Mouse (Mus musculus) left cerebral cortex, adult 11 months (tissue): ENCODE results near the gene Tm9sf4.

Source experiments
- DNase-seq: peaks from one replicate; pipeline ENCODE4 v3.0.0; 2022; ENCODE audit warnings: low spot score

The Tm9sf4 gene

DNA sequence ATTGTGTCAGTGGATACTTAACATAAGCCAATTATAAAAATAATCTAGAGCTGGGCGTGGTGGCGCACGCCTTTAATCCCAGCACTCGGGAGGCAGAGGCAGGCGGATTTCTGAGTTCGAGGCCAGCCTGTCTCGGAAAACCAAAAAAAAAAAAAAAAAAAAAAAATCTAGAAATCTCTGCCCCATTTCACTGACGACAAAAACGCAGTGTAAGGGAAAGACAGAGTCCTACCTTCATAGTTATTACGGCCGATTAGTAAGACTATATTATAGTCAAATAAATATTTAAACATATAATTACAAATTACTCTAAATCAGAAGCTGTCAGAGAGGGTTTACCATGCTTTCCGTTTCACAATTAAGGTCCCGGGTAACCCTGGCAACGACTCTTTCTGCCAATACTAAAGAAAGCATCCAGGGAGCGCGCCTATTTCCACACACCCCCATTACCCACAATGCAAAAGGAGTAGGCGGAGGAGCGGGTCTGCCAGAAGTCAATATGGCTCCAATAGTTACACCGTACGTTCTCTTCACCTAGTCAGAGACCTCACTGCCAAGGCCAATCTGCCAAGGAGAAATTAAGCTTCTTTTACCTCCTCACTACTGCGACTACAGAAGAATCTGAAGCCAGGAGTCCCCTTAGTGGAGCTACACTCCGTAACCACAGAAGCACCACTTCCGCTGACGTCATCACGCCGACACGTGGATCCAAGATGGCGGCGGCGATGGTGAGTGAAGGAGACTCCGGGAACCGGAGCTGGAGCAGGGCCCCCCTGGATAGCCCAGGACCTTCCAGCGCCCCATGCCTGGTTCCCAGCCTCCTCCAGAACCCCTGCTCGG, at the start of gene Tm9sf4:
Gene Tm9sf4 (plus strand): TSS at position 460 of the 840 bp plus-strand sequence.
- DNase-seq = peak; percentile 89

DNA sequence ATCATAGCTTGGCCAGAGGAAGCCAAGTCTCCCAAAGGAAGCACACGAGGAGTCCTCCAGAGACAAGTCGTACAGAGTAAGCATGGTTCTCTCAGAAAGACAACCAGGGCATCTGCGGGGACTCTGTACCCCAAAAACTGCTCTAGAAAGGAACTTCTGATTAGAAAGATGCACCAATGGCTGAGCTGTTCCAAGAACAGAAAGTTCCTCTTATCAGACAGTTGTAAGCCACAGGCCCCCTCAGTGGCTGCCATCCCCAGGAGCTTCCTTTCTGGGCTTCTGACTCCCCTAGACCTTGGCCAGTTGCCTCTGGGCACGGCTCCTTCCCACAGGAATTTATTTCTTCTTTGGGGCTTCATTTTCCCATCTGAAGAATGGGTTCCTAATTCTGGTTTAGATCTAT, 45.4 kb upstream of the Tm9sf4 start:
- no peak for DNase-seq

DNA sequence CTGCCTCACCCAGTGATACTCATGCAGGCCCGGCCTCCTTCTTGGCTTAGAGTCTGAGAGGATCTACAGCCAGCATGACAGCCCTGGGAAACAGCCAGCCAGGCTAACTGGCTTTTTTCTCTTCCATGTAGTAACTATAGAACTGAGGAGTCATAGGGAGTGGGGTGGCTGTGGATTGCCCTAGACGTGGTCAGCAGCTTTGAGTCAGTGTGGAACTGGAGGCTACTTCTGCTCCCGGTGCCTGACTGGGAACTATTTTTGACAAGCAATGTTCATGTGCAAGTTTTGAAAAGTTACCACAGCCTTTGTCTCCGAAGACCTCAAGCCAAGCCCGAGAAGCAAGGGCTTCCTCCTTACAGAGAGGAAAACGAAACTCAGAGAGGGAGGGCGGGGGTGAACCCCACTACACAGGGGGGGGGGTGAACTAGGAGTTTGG, 44.0 kb upstream of the Tm9sf4 start:
- no peak for DNase-seq

- DNase-seq = no peak
Observed at GRCm38 (mm10) chr2:153119488-153119887, 41.6 kb upstream of the Tm9sf4 start.

DNA sequence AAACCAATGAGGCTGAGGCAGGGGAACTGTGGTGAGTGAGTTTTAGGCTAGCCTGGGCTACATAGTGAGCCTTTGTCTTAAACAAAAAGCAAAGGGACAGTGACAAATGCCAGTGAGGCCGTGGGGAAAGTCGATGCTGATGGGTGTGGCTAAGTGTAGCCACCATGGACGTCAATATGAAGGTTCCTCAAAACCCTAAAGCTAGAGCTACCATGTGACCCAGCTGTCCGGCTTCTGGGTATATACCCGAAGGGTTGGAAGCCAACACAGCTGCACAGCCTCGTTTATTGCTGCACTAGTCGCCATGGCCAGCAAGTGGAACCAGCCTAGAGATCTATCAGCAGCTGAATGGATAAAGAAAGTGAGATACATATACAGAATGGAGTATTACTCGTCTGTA, 41.0 kb upstream of the Tm9sf4 start:
- DNase-seq = no peak

DNA sequence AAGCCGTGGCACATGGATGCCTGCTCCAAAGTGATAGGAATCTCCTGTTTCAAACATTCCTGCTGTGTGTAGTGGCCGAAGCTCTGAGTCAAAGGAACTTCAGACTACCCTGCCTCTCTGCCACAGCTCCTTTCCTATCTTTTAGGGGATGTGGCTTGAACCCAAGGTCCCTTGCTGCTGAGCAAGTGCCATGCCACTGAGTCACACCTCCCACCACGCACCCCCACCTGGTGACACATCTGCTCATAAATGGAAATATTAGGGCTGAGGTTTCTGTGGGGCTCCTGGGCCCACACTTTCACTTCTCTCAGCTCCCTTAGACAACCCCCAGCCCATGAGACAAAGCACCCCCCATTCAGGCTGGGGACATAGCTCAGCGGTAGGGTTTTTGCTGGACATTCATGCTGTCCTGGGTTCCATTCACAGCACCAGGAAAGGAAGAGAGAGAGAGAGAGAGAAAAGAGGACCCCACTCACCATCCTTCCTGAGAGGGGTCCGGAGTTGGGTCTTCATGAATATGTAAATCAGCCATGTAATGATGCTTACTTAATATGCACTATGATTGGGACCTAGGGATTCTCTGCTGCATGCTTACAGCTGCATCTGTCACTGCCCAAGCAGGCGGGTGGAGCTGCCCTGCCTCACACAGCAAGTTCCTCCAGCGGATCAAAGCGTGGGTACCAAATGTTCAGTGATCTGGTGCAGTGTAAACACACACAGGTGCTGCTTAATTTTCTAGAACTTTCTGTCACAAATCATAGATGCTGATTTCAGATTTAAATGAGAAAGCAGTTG, 39.1 kb upstream of the Tm9sf4 start:
- DNase-seq = no peak

- DNase-seq = no peak
Observed at GRCm38 (mm10) chr2:153122701-153123100, 38.4 kb upstream of the Tm9sf4 start.

GRCm38 (mm10) chr2:153125875-153126274, 35.2 kb upstream of the Tm9sf4 start:
- no peak for DNase-seq

- no peak for DNase-seq
Observed at GRCm38 (mm10) chr2:153131019-153131418, 30.1 kb upstream of the Tm9sf4 start.

GRCm38 (mm10) chr2:153134237-153134636, 26.9 kb upstream of the Tm9sf4 start:
- no peak for DNase-seq

- no peak for DNase-seq
Observed at GRCm38 (mm10) chr2:153136211-153136610, 24.9 kb upstream of the Tm9sf4 start.

DNA sequence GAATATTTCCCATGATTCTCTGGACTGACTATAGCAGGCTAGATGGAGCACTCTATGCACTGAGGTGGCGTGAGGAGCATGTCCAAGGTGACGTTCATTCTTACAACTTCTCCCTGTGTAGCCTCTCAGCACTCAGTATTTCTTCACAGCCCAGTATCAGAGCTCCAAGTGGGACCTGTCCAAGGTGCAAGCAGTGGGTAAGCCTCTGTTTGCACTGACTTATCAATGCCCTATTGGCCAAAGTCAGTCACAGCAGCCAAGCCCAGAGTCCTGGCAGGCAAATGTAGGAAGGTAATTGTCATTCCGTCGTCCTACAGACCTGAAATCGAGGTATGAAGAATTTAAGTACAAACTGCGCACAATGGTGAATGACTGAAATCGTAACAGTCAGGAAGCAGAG, 21.9 kb upstream of the Tm9sf4 start:
- DNase-seq = no peak

DNA sequence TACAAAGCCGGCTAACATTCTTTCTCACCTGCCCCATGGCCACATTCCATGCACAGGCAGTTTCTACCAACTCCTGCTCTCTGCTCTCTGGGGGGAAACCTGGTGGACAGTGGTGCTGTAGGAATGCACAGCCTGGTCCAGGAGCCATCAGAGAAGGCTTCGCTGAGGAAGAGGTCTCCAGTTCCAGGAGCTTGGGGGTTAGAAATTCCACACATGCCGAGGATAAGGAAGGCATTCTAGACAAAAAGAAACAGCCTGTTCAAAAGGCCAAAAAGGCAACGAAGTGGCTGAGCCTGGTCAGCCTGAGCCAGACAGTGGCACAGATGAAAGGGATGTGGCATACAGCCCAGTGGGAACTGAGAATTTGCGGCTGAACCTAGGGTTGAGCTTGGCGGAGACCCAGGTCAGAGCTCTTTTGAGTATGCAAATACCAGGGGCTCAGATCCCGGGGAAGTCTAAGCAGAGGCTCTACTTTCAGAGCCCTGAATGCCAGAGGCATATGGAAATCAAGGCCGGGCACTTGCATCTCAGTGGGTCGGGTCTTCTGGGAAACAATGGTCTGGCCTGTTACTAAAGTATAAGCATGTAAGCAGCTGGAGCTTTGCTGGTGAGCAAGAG, 21.0 kb upstream of the Tm9sf4 start:
- DNase-seq = no peak

DNA sequence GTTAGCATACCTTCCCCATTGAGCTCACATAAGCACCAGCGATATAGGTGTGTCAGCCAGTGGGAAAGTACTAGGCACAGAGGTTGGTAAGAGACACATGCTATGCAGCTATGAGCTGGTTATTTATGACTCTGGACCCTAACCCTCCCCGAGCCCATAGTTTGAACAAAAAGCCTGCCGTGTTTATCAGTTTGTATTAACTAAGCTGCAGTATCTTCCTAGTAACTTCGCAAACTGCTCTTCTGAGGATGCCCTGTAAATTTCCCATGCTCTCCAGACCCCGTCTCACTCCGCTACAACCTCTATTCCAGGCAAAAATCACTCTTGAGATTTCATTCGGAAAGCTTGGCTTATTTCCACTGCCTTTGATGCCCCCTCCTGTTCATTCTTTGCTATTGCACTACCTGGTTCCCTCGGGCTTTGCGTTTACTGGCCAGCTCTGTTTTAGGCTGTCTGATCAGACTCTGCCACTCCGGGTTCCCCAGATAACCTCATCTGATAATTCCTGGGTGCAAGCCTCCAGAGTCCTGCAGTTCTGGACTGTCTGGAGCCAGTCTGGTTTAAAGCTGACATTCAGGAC, 18.4 kb upstream of the Tm9sf4 start:
- no peak for DNase-seq

- DNase-seq = no peak
Observed at GRCm38 (mm10) chr2:153145346-153145745, 15.8 kb upstream of the Tm9sf4 start.

DNA sequence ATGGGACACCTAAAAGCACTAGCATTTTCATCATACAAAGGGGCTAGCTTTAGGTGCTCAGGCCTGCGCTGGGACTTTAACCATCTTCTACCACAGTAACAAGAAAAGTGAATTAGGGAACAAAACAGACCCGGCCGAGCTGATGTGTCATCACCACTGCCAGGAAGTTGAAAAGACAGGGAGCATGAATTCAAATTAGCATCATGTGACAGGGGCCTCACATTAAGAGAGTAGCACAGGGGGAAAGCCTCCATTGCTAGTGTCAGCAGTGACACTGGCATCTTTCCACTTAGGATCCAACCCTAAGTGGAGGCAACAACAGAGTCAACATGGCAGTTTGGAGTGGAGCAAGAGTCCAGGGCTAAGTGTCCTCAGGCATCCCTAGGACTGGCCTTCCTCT, 13.9 kb upstream of the Tm9sf4 start:
- DNase-seq = no peak

GRCm38 (mm10) chr2:153147715-153148114, 13.4 kb upstream of the Tm9sf4 start:
- no peak for DNase-seq

GRCm38 (mm10) chr2:153149742-153150141, 11.4 kb upstream of the Tm9sf4 start:
- DNase-seq = no peak

GRCm38 (mm10) chr2:153151026-153151425, 10.1 kb upstream of the Tm9sf4 start:
- DNase-seq = no peak

- no peak for DNase-seq
Observed at GRCm38 (mm10) chr2:153151926-153152665, 9.0 kb upstream of the Tm9sf4 start.

GRCm38 (mm10) chr2:153153033-153153450, 8.1 kb upstream of the Tm9sf4 start:
- DNase-seq = no peak

- no peak for DNase-seq
Observed at GRCm38 (mm10) chr2:153157270-153157669, 3.8 kb upstream of the Tm9sf4 start.
